Mouse (Mus musculus): ENCODE results near the gene Mat2a.
"Not testable (repeated sequence)": the region's sequence is repeated elsewhere in the genome, so short reads cannot be mapped to it uniquely, and the experiment has no call there.

Gene Mat2a

GRCm38 (mm10) chr6:72439355-72440185, at the start of gene Mat2a:
Gene Mat2a, minus strand, starts transcription at chr6:72439558.
- DNase-seq (ENCODE audit: low read depth, low spot score), result peak; percentile 96

- DNase-seq (ENCODE audit: low read depth, low spot score), result no peak
Observed at GRCm38 (mm10) chr6:72488850-72489249, 49.5 kb upstream of the Mat2a start.

GRCm38 (mm10) chr6:72487282-72487681, 47.9 kb upstream of the Mat2a start:
- no peak for DNase-seq (ENCODE audit: low read depth, low spot score)

- DNase-seq (ENCODE audit: low read depth, low spot score), result no peak
Observed at GRCm38 (mm10) chr6:72486307-72486706, 46.9 kb upstream of the Mat2a start.

GRCm38 (mm10) chr6:72484887-72485286, 45.5 kb upstream of the Mat2a start:
- no peak for DNase-seq (ENCODE audit: low read depth, low spot score)

- DNase-seq (ENCODE audit: low read depth, low spot score), result no peak
Observed at GRCm38 (mm10) chr6:72482156-72482555, 42.8 kb upstream of the Mat2a start.

GRCm38 (mm10) chr6:72480422-72480702, 41.0 kb upstream of the Mat2a start:
- no peak for DNase-seq (ENCODE audit: low read depth, low spot score)

GRCm38 (mm10) chr6:72479645-72480421, 40.5 kb upstream of the Mat2a start:
- DNase-seq (ENCODE audit: low read depth, low spot score), result no peak

- DNase-seq (ENCODE audit: low read depth, low spot score), result not testable (repeated sequence)
Observed at GRCm38 (mm10) chr6:72478691-72479090, 39.3 kb upstream of the Mat2a start.

GRCm38 (mm10) chr6:72477621-72478020, 38.3 kb upstream of the Mat2a start:
- DNase-seq (ENCODE audit: low read depth, low spot score), result no peak

- DNase-seq (ENCODE audit: low read depth, low spot score), result no peak
Observed at GRCm38 (mm10) chr6:72476836-72477235, 37.5 kb upstream of the Mat2a start.

GRCm38 (mm10) chr6:72475221-72475985, 36.0 kb upstream of the Mat2a start:
- no peak for DNase-seq (ENCODE audit: low read depth, low spot score)

GRCm38 (mm10) chr6:72473264-72474041, 34.1 kb upstream of the Mat2a start:
- DNase-seq (ENCODE audit: low read depth, low spot score), result peak; percentile 97

- DNase-seq (ENCODE audit: low read depth, low spot score), result no peak
Observed at GRCm38 (mm10) chr6:72466171-72466570, 26.8 kb upstream of the Mat2a start.

GRCm38 (mm10) chr6:72465361-72466157, 26.2 kb upstream of the Mat2a start:
- DNase-seq (ENCODE audit: low read depth, low spot score), result peak; percentile 45

- not testable (repeated sequence) for DNase-seq (ENCODE audit: low read depth, low spot score)
Observed at GRCm38 (mm10) chr6:72462550-72463257, 23.3 kb upstream of the Mat2a start.

- DNase-seq (ENCODE audit: low read depth, low spot score), result no peak
Observed at GRCm38 (mm10) chr6:72460036-72460801, 20.9 kb upstream of the Mat2a start.

- DNase-seq (ENCODE audit: low read depth, low spot score), result no peak
Observed at GRCm38 (mm10) chr6:72458921-72459320, 19.6 kb upstream of the Mat2a start.

- DNase-seq (ENCODE audit: low read depth, low spot score), result no peak
Observed at GRCm38 (mm10) chr6:72458418-72458817, 19.1 kb upstream of the Mat2a start.

Measured in skeletal muscle tissue, adult 2 months (tissue).